Mouse (Mus musculus): Measurements from ENCODE around the gene Herpud1.

DNA sequence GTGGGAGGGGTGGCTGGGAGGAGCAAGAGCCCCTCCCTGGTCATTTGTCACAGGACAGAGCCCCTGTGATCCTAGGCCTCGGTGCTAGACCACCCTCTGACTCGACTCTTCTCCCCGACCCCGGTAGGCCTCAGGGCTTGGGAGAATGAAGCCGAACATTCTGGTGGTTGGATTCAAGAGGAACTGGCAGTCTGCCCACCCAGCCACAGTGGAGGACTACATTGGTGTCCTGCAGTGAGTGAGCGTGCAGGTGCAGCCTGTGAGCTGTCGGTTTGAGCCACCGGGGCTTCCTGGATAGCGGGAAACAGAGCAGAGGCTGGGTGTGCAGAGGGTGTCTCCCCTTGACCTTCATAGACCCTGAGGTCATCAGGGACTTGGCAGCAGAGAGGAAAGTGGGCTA lies 37.8 kb upstream of the Herpud1 start:
- TF ChIP-seq POLR2A (IDR thresholded peaks at IDR 0.05; ENCODE audit: extremely low read depth, insufficient read depth, low read length) (no peak), CTCF (IDR thresholded peaks at IDR 0.05; ENCODE audit: extremely low read depth, insufficient read depth, low read length) (no peak)
